Mouse (Mus musculus) heart, embryonic 15.5 days (tissue): ENCODE results near the gene Lyst. TPM values are rescaled to one million over a fixed set of nuclear protein-coding genes. Genes with fewer than 3 reads are reported as not detected.
A peak's percentile ranks its signal among the peaks of the same experiment; 100 is the strongest.
"Not testable (repeated sequence)": the region's sequence is repeated elsewhere in the genome, so short reads cannot be mapped to it uniquely, and the experiment has no call there.

Source experiments
- ATAC-seq: fragments of 200-750 bp; cut with Nextera tagmentation; replicated peaks from 2 replicates; pipeline ENCODE4 v1.8.0; 2017; ENCODE audit warnings: low read depth, moderate TSS enrichment; ENCODE audit not compliant: insufficient number of reproducible peaks, insufficient read depth, low FRiP score
- H3K27ac ChIP-seq: fragments of 300-500 bp; sonication (generic); 2 replicates; pipeline ENCODE4 v1.5.1; 2015; ENCODE audit warnings: mild to moderate bottlenecking, inconsistent platforms
- H3K27me3 ChIP-seq: fragments of 300-500 bp; sonication (generic); 2 replicates; pipeline ENCODE4 v1.6.1; 2015; ENCODE audit warnings: inconsistent platforms
- H3K36me3 ChIP-seq: fragments of 300-500 bp; sonication (generic); 2 replicates; pipeline ENCODE4 v1.6.1; 2015; ENCODE audit warnings: mild to moderate bottlenecking, inconsistent platforms
- H3K4me1 ChIP-seq: fragments of 300-500 bp; sonication (generic); replicated peaks from 2 replicates; pipeline ENCODE4 v1.6.1; 2015; ENCODE audit warnings: inconsistent platforms
- H3K4me2 ChIP-seq: fragments of 300-500 bp; sonication (generic); 2 replicates; pipeline ENCODE4 v1.6.1; 2015; ENCODE audit warnings: inconsistent platforms, mild to moderate bottlenecking, moderate library complexity
- H3K4me3 ChIP-seq: fragments of 300-500 bp; sonication (generic); 2 replicates; pipeline ENCODE4 v1.5.1; 2015; ENCODE audit warnings: mild to moderate bottlenecking, inconsistent platforms
- H3K9ac ChIP-seq: fragments of 300-500 bp; sonication (generic); 2 replicates; pipeline ENCODE4 v1.6.1; 2015; ENCODE audit warnings: mild to moderate bottlenecking, inconsistent platforms
- H3K9me3 ChIP-seq: fragments of 300-500 bp; sonication (generic); replicated peaks from 2 replicates; pipeline ENCODE4 v1.6.1; 2016; ENCODE audit warnings: inconsistent platforms
- WGBS: fragments of 180-500 bp; shearing (Covaris S2); methylation state at CpG from one replicate; pipeline ENCODE4 v1.1.7; 2015; ENCODE audit warnings: mixed read lengths; 5-methylcytosine and 5-hydroxymethylcytosine counted together
- polyA plus RNA-seq: library from polyadenylated mRNA; unstranded; fragments of >200 nt; fragmentation: Nextera tagmentation; extraction: Ambion mirVana; gene quantifications from 2 replicates; pipeline ENCODE4 v1.2.1, GENCODE M21; 2015

Lyst gene
- polyA plus RNA-seq, 1 experiment from 2014 or later: 2.7 TPM

GRCm38 (mm10) chr13:13721435-13721834, 131.2 kb downstream of the Lyst start:
- ATAC-seq, H3K4me3 ChIP-seq, H3K27ac ChIP-seq, H3K9ac ChIP-seq, H3K4me1 ChIP-seq, H3K9me3 ChIP-seq, H3K36me3 ChIP-seq, H3K4me2 ChIP-seq, H3K27me3 ChIP-seq: not testable (repeated sequence)
- WGBS: 89% methylated on average over 17 of the region's 17 CpGs

GRCm38 (mm10) chr13:13723293-13723692, 133.1 kb downstream of the Lyst start:
- Histone ChIP-seq H3K9ac (no peak overlapping the region), H3K27ac (no peak overlapping the region), H3K4me1 (peaks cover 4% of the 10 kb centered on the region), H3K36me3 (peaks cover 5% of the 10 kb centered on the region; the same call in 1 of the 2 replicates), H3K27me3 (no peaks in the 10 kb centered on the region), H3K9me3 (no peaks in the 10 kb centered on the region), H3K4me3 (no peak overlapping the region), H3K4me2 (no peak overlapping the region)
- ATAC-seq: no peak
- 21% methylated on average over 3 of the region's 3 CpGs for WGBS

- no peak overlapping the region for H3K9ac ChIP-seq
- H3K4me2 ChIP-seq: no peak overlapping the region
- H3K27me3 ChIP-seq: no peaks in the 10 kb centered on the region
- no peak overlapping the region for H3K4me3 ChIP-seq
- H3K9me3 ChIP-seq: no peaks in the 10 kb centered on the region
- peaks cover 4% of the 10 kb centered on the region for H3K4me1 ChIP-seq
- no peak overlapping the region for H3K27ac ChIP-seq
- no peak for ATAC-seq
- peaks cover 5% of the 10 kb centered on the region; the same call in 1 of the 2 replicates for H3K36me3 ChIP-seq
Observed at GRCm38 (mm10) chr13:13723786-13724185, 133.6 kb downstream of the Lyst start.

GRCm38 (mm10) chr13:13739232-13739631, 149.0 kb downstream of the Lyst start:
- no peak overlapping the region for H3K9ac ChIP-seq
- ATAC-seq: no peak
- peaks cover 11% of the 10 kb centered on the region for H3K36me3 ChIP-seq
- no peaks in the 10 kb centered on the region for H3K9me3 ChIP-seq
- no peak overlapping the region for H3K4me2 ChIP-seq
- 88% methylated on average over 4 of the region's 4 CpGs for WGBS
- H3K27me3 ChIP-seq: no peaks in the 10 kb centered on the region
- H3K4me1 ChIP-seq: no peaks in the 10 kb centered on the region
- H3K27ac ChIP-seq: no peak overlapping the region
- H3K4me3 ChIP-seq: no peak overlapping the region

- ATAC-seq: no peak
- no peaks in the 10 kb centered on the region for H3K27me3 ChIP-seq
- no peak overlapping the region for H3K9ac ChIP-seq
- H3K4me3 ChIP-seq: no peak overlapping the region
- 75% methylated on average over 3 of the region's 3 CpGs for WGBS
- peaks cover 27% of the 10 kb centered on the region for H3K36me3 ChIP-seq
- no peaks in the 10 kb centered on the region for H3K9me3 ChIP-seq
- H3K4me2 ChIP-seq: no peak overlapping the region
- H3K4me1 ChIP-seq: no peaks in the 10 kb centered on the region
- H3K27ac ChIP-seq: no peak overlapping the region
Observed at GRCm38 (mm10) chr13:13745911-13746310, 155.7 kb downstream of the Lyst start.

- H3K27me3 ChIP-seq: no peaks in the 10 kb centered on the region
- no peaks in the 10 kb centered on the region for H3K9me3 ChIP-seq
- H3K27ac ChIP-seq: no peak overlapping the region
- H3K9ac ChIP-seq: no peak overlapping the region
- H3K36me3 ChIP-seq: no peaks in the 10 kb centered on the region
- H3K4me1 ChIP-seq: peaks cover 4% of the 10 kb centered on the region
- ATAC-seq: peak; percentile 85
- H3K4me3 ChIP-seq: no peak overlapping the region
- no peak overlapping the region for H3K4me2 ChIP-seq
Observed at GRCm38 (mm10) chr13:13775778-13776494, 185.7 kb downstream of the Lyst start.

GRCm38 (mm10) chr13:13777052-13777451, 186.9 kb downstream of the Lyst start:
- H3K27ac ChIP-seq: no peak overlapping the region
- H3K4me1 ChIP-seq: peaks cover 4% of the 10 kb centered on the region
- H3K4me3 ChIP-seq: no peak overlapping the region
- H3K27me3 ChIP-seq: peaks cover 8% of the 10 kb centered on the region; the same call in 1 of the 2 replicates
- no peaks in the 10 kb centered on the region for H3K36me3 ChIP-seq
- no peaks in the 10 kb centered on the region for H3K9me3 ChIP-seq
- WGBS: 87% methylated on average over 11 of the region's 11 CpGs
- no peak overlapping the region for H3K4me2 ChIP-seq
- no peak overlapping the region for H3K9ac ChIP-seq
- ATAC-seq: no peak

- no peak overlapping the region for H3K27ac ChIP-seq
- ATAC-seq: no peak
- H3K4me2 ChIP-seq: no peak overlapping the region
- no peaks in the 10 kb centered on the region for H3K36me3 ChIP-seq
- peaks cover 4% of the 10 kb centered on the region for H3K4me1 ChIP-seq
- WGBS: 82% methylated on average over 8 of the region's 8 CpGs
- H3K9me3 ChIP-seq: no peaks in the 10 kb centered on the region
- no peak overlapping the region for H3K9ac ChIP-seq
- H3K27me3 ChIP-seq: peaks cover 12% of the 10 kb centered on the region
- no peak overlapping the region for H3K4me3 ChIP-seq
Observed at GRCm38 (mm10) chr13:13777696-13778095, 187.5 kb downstream of the Lyst start.

GRCm38 (mm10) chr13:13778837-13779458, 188.8 kb downstream of the Lyst start:
- Histone ChIP-seq H3K9ac (no peak overlapping the region), H3K27ac (no peak overlapping the region), H3K27me3 (peaks cover 25% of the 10 kb centered on the region), H3K9me3 (no peaks in the 10 kb centered on the region), H3K4me1 (peaks cover 8% of the 10 kb centered on the region), H3K36me3 (no peaks in the 10 kb centered on the region), H3K4me2 (no peak overlapping the region), H3K4me3 (no peak overlapping the region)
- ATAC-seq: no peak
- 65% methylated on average over 1 of the region's 1 CpGs for WGBS

- Histone ChIP-seq H3K4me1 (peaks cover 21% of the 10 kb centered on the region), H3K27me3 (peaks cover 38% of the 10 kb centered on the region), H3K4me2 (no peak overlapping the region), H3K27ac (no peak overlapping the region), H3K9ac (no peak overlapping the region), H3K36me3 (no peaks in the 10 kb centered on the region), H3K4me3 (no peak overlapping the region), H3K9me3 (no peaks in the 10 kb centered on the region)
- ATAC-seq: no peak
- 73% methylated on average over 3 of the region's 3 CpGs for WGBS
Observed at GRCm38 (mm10) chr13:13780271-13780670, 190.1 kb downstream of the Lyst start.

- H3K27ac ChIP-seq: no peak overlapping the region
- peaks cover 45% of the 10 kb centered on the region for H3K27me3 ChIP-seq
- ATAC-seq: no peak
- no peak overlapping the region for H3K4me2 ChIP-seq
- H3K36me3 ChIP-seq: no peaks in the 10 kb centered on the region
- WGBS: 56% methylated on average over 4 of the region's 4 CpGs
- peaks cover 26% of the 10 kb centered on the region for H3K4me1 ChIP-seq
- no peak overlapping the region for H3K9ac ChIP-seq
- no peaks in the 10 kb centered on the region for H3K9me3 ChIP-seq
- no peak overlapping the region for H3K4me3 ChIP-seq
Observed at GRCm38 (mm10) chr13:13781026-13781425, 190.8 kb downstream of the Lyst start.

- Histone ChIP-seq H3K4me1 (peaks cover 26% of the 10 kb centered on the region), H3K27ac (no peak overlapping the region), H3K4me3 (peak overlapping the region; percentile 57), H3K36me3 (no peaks in the 10 kb centered on the region), H3K27me3 (peaks cover 54% of the 10 kb centered on the region), H3K4me2 (peak overlapping the region; percentile 95), H3K9ac (no peak overlapping the region), H3K9me3 (no peaks in the 10 kb centered on the region)
- 32% methylated on average over 7 of the region's 7 CpGs for WGBS
- ATAC-seq: no peak
Observed at GRCm38 (mm10) chr13:13783296-13783695, 193.1 kb downstream of the Lyst start.
